Mouse (Mus musculus) lung, postnatal 0 days (tissue): ENCODE measurements around the gene Bmp8b.

ENCODE experiments used
- CTCF ChIP-seq: IDR thresholded peaks from 2 replicates; pipeline ENCODE4 v1.5.1; 2016; ENCODE audit warnings: antibody characterized with exemption, mild to moderate bottlenecking
- EP300 ChIP-seq: IDR thresholded peaks from 2 replicates; pipeline ENCODE4 v1.6.1; 2016; ENCODE audit warnings: antibody characterized with exemption, mild to moderate bottlenecking, control low read depth

DNA sequence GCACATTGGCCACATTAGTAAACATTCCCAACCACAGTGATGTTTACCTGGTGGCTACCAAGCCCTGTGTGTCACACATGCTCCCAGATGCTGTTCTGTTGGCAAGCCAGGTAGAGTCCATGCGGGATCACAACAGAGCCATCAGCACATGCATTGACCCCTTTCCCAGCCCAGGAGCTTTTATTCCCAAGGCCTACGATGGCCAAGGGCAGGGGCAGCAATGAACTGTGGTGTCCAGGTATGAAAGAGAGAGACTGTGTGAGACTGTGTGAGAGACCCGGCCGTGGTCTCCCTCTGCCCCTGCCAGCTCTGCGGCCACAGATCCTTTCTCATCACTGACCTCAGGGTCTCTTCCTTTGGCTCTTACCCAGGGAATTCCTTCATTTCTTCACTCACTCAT lies 3.1 kb downstream of the Bmp8b start:
- TF ChIP-seq CTCF (no peak), EP300 (no peak)
